Mouse (Mus musculus) R1 (cell line): ENCODE results near the gene Tnk1.

Source experiments
- DNase-seq: peaks from one replicate; pipeline ENCODE4 v3.0.0-alpha.2; 2018; ENCODE audit warnings: low read depth, low spot score

Tnk1 gene

GRCm38 (mm10) chr11:69838714-69839104, 19.8 kb downstream of the Tnk1 start:
- DNase-seq, result peak; percentile 68

DNA sequence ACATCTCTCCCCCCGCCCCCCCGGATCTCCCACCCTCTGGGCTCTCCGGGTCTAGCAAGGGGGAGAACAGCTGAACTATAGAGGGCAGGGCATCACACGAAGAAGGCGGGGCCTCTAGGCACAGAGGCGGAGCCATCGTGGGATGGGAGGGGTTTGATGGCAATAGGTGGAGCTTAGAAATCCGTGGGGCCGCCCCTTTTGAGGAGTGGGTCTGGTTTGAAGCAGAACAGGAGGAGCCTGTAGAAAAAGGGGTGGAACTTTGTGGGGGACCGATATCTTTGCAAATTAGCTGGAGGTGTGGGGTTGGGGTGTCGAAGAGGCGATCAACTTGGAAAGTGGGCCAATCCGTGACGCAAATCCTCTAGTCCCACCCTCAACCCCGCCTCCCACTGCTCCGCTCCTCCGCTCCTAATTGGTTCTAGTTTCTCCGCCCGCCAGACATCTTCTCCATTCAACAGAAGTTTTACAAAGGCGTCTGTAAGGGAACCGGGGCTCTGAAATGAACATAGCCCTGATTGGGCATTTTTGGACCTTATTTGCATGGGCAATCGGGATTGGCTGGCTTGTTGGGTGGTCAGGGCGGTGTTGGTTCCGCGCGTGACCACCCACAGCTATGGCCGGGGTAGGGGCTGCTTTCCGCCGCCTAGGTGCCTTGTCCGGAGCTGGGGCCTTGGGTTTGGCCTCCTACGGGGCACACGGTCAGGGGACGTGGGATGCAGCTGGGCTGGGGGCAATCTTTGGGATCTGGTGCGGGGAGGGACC, 20.4 kb downstream of the Tnk1 start, which contains the start of gene Tmem256:
Gene Tmem256, plus strand, starts transcription at position 563 of the 762 bp plus-strand sequence.
- DNase-seq, result peak; percentile 100

- no peak for DNase-seq
Observed at GRCm38 (mm10) chr11:69837604-69837951, 21.0 kb downstream of the Tnk1 start, which contains the start of gene Nlgn2. Gene Nlgn2, minus strand, starts transcription at chr11:69837784.

- DNase-seq, result peak; percentile 61
Observed at GRCm38 (mm10) chr11:69836703-69837576, 21.6 kb downstream of the Tnk1 start.

- no peak for DNase-seq
Observed at GRCm38 (mm10) chr11:69835966-69836335, 22.6 kb downstream of the Tnk1 start.

- no peak for DNase-seq
Observed at GRCm38 (mm10) chr11:69835326-69835965, 23.1 kb downstream of the Tnk1 start.

DNA sequence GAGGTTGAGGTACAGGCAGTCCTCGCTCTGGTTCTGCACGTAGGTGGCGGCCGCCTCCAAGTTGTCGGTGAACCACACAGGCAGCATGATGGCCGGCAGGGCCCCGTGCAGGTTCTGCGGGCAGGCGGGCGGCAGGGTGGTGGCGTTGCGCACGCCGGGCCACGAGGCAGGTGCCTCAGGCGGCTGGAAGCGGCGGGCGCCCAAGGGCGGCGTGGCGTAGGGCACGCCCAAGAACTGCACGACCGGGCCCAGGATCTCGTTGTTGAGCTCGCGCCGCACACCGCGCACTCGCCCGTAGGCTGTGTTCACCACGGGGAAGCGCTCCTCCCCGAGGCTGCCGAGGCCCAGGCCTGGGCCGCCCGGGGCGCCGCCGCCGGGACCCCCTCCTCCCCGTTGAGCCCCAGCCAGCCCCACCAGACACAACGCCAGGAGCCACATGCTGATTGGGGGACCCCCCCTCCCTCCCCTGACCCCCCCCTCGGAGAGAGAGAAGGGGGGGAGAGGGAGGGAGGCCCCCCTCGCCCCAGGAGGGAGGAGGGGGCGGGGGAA, 24.5 kb downstream of the Tnk1 start:
- DNase-seq, result peak; percentile 39

DNA sequence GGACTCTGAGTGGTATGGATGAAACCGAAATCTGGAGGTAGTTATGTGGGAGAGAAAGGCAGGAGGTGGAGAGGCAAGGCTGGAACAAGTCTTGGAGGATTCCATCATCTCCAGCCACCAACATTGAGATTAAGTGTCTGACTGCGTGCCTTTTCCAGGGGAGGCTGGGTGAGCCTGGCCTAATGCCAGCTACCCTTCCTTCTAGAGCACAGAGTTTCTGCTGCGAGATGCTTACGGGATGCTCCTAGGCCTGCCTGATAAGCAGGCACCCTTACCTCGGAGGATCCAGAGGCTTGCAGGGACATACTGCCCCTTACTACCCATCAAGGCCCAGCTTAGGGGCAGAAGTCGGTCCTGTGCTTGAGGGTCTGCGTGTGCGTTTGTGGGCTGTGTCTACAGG, 25.0 kb downstream of the Tnk1 start:
- DNase-seq, result peak; percentile 45

DNA sequence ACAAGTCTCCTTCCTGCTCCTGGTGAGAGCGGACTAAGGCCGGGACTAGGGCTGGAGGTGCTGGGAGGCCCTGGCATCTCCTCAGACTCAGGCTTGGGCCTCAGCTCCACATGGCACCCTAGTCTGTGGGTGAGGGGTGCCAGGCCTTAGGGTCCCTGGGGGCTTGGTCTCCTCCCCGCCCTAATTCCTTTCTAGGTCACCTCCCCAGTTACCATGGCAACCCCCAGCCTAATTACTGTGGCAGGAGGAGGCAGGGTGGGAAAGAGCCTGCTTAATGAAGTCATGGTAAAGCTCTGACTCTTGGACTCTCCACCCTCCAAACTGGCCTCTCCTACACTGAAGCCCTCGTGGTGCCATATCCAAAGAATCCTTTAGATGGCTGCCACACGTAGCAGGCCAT, 29.7 kb downstream of the Tnk1 start:
- peak; percentile 72 for DNase-seq

DNA sequence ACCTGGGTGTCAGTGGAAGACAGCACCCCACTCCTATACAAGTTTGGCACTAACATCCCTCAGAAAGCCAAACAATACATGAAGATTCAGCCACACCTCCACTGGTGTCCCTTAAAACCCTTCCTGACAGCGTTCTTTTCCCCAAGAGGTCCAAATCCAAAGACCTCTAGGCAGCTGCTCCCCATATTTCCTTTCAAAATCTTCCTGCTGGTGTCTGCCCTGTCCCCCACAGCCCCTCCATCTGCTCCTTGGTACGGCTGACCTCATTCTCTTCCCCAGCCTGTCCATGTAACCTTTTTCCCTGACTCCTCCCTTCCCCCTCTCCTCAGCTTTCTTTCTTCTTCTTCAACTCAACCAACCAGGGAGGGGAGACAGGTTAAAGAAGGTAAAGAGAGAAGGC, 35.1 kb downstream of the Tnk1 start:
- DNase-seq, result no peak

- no peak for DNase-seq
Observed at GRCm38 (mm10) chr11:69822080-69822479, 36.5 kb downstream of the Tnk1 start, which contains the start of gene Spem1. Gene Spem1, minus strand, starts transcription at chr11:69822180.

GRCm38 (mm10) chr11:69818871-69819270, 39.7 kb downstream of the Tnk1 start:
- DNase-seq, result no peak

- DNase-seq, result no peak
Observed at GRCm38 (mm10) chr11:69818365-69818764, 40.2 kb downstream of the Tnk1 start, which contains the start of gene Spem2. Gene Spem2, minus strand, starts transcription at chr11:69818465.

GRCm38 (mm10) chr11:69816520-69816919, 42.0 kb downstream of the Tnk1 start:
- DNase-seq, result no peak

DNA sequence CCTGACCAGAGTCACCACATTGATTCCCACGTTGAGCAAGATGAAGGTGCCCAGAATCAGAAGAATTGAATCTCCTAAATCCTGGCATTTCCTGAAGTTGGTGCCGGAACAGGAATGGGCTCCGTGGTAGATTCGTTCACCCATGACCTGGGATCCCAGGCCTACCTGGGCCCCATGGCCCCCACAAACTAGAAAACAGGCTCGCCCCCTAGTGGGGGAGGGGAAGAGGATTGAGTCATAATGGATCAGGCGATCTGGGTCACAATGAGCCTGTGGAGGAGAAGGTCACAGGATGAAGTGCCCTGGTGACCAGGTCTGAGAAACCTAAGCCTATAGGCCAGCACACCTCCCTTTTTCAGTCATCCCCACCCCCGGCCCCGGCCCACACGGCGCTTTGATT, 43.4 kb downstream of the Tnk1 start, which contains the start of gene Gm39566:
Gene Gm39566, minus strand, starts transcription at position 144 of the 400 bp plus-strand sequence.
- DNase-seq, result no peak

GRCm38 (mm10) chr11:69810280-69810679, 48.2 kb downstream of the Tnk1 start:
- no peak for DNase-seq

DNA sequence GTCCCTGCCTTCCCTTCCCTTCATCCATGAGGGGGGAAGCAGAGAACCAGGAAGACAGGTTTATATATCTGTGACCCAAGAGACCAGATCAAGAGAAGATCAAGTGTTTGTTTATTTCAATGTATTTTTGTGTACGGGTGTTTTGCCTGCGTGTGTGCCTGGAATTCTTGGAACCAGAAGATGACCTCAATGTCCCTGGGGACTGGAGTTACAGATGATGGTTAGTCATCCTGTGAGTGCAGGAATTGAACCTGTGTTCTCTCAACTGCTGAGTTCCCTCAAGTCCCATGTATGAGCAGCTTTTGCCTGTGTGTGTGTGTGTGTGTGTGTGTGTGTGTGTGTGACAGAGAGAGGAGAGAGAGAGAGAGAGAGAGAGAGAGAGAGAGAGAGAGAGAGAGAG, 50.9 kb downstream of the Tnk1 start:
- no peak for DNase-seq

DNA sequence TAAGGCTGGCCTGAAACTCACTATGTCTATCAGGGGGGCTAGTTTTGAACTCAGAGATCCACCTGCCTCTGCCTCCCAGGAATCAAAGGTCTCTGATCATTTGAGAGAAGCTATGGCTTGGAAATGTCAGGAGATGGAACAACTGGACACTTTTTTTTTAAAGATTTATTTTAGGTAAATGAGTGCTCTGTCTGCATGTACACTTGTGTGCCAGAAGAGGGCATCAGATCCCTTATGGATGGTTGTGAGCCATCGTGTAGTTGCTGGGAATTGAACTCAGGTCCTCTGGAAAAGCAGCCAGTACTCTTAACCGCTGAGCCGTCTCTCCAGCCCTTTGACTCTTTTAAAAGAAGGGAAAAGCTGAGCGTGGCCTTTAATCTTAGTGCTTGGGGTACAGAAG, 52.2 kb downstream of the Tnk1 start:
- DNase-seq, result peak; percentile 45

DNA sequence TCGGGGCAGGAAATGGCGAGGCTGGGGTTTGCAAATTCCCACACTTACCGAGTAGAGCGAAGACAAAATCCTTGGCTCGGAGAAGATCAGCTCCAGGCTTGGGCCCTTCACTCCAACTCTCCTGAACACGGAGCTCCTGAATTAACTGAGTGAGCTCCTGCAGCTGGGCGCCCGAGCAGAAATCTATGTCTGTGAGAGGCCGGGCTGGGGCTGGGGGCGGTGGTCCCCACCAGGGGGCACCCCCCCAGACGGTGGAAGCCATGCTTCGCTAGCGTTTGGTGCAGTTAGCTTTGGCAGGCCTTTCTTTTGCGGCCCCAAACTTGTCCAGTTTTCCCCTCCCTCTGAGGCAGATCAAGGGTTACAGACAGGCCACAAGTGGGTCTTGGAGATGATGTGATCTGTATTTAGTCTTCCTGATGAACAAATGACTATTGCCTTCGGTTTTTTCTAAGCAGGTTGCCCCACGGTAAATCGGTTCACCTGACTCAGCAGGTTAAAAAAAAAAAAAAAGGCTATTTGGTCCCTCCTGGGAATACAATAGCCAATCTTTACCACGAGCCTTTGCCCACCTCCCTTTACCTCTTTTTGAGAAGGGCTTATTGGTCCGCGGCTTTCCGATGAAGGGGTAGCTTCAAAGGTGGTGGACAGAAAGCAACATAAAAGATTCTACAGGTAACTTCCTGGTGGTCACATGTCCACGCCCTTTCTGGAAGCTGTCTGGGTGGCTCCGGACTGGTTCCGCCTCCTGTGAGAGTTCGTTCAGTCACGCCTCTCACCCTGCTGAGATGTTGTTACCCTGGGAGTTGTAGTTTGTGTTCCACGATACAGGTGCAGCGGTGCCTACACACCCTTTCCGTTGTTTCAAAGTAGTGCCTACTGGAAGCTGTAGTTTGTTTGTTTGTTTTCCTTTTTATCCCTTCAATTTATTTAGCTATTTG, 53.3 kb downstream of the Tnk1 start, which contains the start of gene Tmem102:
Gene Tmem102, minus strand, starts transcription at position 653 of the 938 bp plus-strand sequence.
- DNase-seq, result peak; percentile 88

DNA sequence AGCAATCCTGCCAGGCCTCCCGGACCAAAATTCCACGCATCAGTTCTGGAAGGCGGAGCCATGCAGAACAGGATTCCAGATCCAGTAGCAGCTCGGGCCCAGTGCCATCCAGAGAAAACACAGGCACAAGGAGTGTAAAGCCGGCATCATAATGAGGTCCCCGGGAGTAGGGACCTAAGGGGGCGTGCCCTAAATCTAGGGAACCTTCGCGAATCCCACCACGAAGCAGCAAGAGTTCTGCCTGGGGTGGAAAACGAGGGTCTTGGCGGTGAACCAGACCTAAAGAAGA, 53.9 kb downstream of the Tnk1 start:
- DNase-seq, result peak; percentile 31
